Mouse (Mus musculus) liver, postnatal 0 days (tissue): ENCODE measurements around the gene Esd.

ENCODE experiments used
- CTCF ChIP-seq: sonication (generic); IDR thresholded peaks from 2 replicates; pipeline ENCODE4 v1.5.1; 2016; ENCODE audit warnings: antibody characterized with exemption, low read depth
- EP300 ChIP-seq: IDR thresholded peaks from 2 replicates; pipeline ENCODE4 v1.6.1; 2016; ENCODE audit warnings: antibody characterized with exemption, low read depth, mild to moderate bottlenecking

DNA sequence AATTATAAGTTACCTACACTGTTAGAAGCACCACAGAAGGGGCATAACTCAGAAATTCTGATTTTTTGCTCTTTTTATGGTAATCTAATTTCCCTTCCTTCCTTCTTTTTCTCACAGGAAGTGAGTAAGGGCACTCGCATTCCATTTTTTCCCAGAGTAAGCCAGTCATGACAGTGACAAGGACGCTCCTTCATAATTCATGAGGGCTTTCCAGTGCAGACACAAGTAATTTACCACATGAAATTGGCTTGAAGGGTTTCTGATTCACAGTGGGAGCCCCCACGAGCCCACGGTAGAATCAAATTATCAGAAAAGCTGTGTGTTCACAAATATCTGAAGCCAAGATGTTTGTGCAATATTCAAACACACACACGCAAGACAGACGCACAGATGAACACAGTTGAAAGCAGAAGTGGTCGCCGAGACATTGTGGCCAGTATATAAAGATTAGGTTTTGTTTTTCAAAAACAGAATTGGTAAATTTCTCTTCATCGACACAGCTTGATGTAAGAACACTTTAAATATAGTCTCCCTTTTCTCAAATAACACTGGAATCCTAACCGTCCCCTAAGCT is 42.0 kb downstream of the Esd start:
- TF ChIP-seq EP300 (no peak), CTCF (no peak)
